In genomic region chr8:46848011-46848641, GRCm38 (mm10) we compare ENCODE assay signal across 14 mouse cellular contexts.
"Had no signal": no experiment of that assay in that cellular context is flagged by ENCODE, and none has a peak within 500 bp of the region (broad histone marks: within the 10 kb centered on the region; RNA-seq: fewer than 3 reads in every experiment).

No protein-coding gene starts in this region.

- ATAC-seq: midbrain, embryonic 15.5 days had no signal

- H3K27me3 ChIP-seq: limb, embryonic 12.5 days; liver, embryonic 13.5 days; midbrain, embryonic 15.5 days; neural tube, embryonic 12.5 days had no signal

- H3K4me3 ChIP-seq: limb, embryonic 12.5 days; liver, embryonic 13.5 days; midbrain, embryonic 15.5 days; neural tube, embryonic 12.5 days had no signal

- H3K9me3 ChIP-seq: limb, embryonic 12.5 days; liver, embryonic 13.5 days; midbrain, embryonic 15.5 days; neural tube, embryonic 12.5 days had no signal

- H3K4me2 ChIP-seq: limb, embryonic 12.5 days; liver, embryonic 13.5 days; midbrain, embryonic 11.5 days; midbrain, embryonic 15.5 days; neural tube, embryonic 12.5 days had no signal

- H3K4me1 ChIP-seq: midbrain, embryonic 15.5 days had no signal

- DNase-seq: kidney, adult 9 months; kidney, postnatal 36 days; layer of hippocampus, adult 9-11 months; layer of hippocampus, postnatal 36 days; liver, embryonic 13.5 days; liver, postnatal 0 days; retina, postnatal 1 day; right cerebral cortex, postnatal 4 days; thymus, postnatal 4 days had no signal

- H3K27ac ChIP-seq: limb, embryonic 12.5 days; liver, embryonic 13.5 days; midbrain, embryonic 15.5 days; neural tube, embryonic 12.5 days; stomach, postnatal 0 days had no signal

- H3K36me3 ChIP-seq: midbrain, embryonic 15.5 days had no signal

- H3K9ac ChIP-seq: limb, embryonic 12.5 days; liver, embryonic 13.5 days; liver, postnatal 0 days; midbrain, embryonic 15.5 days; neural tube, embryonic 12.5 days had no signal
